Mouse (Mus musculus): ENCODE results near the gene Srpk2.

- TF ChIP-seq POLR2A (IDR thresholded peaks at IDR 0.05; ENCODE audit: insufficient read depth, low read depth, low read length) (no peak), CTCF (IDR thresholded peaks at IDR 0.05; ENCODE audit: insufficient read depth, low read depth, low read length) (no peak)
Observed at GRCm38 (mm10) chr5:23531541-23532096, 152.8 kb downstream of the Srpk2 start.

Data from olfactory bulb, adult 2 months (tissue).